Mouse (Mus musculus) lung, postnatal 10 days (tissue): ENCODE measurements around the gene Slc26a8.
"Not testable (repeated sequence)": the region's sequence is repeated elsewhere in the genome, so short reads cannot be mapped to it uniquely, and the experiment has no call there.

Experiments
- DNase-seq: peaks from one replicate; pipeline ENCODE4 v3.0.0; 2021

The Slc26a8 gene

GRCm38 (mm10) chr17:28689586-28690283 lies at the start of gene Slc26a8:
Gene Slc26a8, minus strand, starts transcription at chr17:28690233.
- no peak for DNase-seq

- DNase-seq, result no peak
Observed at GRCm38 (mm10) chr17:28739244-28739643, 49.2 kb upstream of the Slc26a8 start.

GRCm38 (mm10) chr17:28737973-28738372 lies 47.9 kb upstream of the Slc26a8 start:
- DNase-seq, result no peak

- DNase-seq, result no peak
Observed at GRCm38 (mm10) chr17:28736486-28736885, 46.5 kb upstream of the Slc26a8 start.

- no peak for DNase-seq
Observed at GRCm38 (mm10) chr17:28735317-28736105, 45.5 kb upstream of the Slc26a8 start.

GRCm38 (mm10) chr17:28727511-28727910 lies 37.5 kb upstream of the Slc26a8 start:
- not testable (repeated sequence) for DNase-seq

- DNase-seq, result no peak
Observed at GRCm38 (mm10) chr17:28725783-28726182, 35.8 kb upstream of the Slc26a8 start, which contains the start of gene AC170998.1. Gene AC170998.1, plus strand, starts transcription at chr17:28726083.

GRCm38 (mm10) chr17:28717535-28717934 lies 27.5 kb upstream of the Slc26a8 start:
- DNase-seq, result no peak

GRCm38 (mm10) chr17:28715832-28716548 lies 26.0 kb upstream of the Slc26a8 start:
- no peak for DNase-seq

GRCm38 (mm10) chr17:28714006-28714405 lies 24.0 kb upstream of the Slc26a8 start:
- no peak for DNase-seq

GRCm38 (mm10) chr17:28712305-28712704 lies 22.3 kb upstream of the Slc26a8 start:
- DNase-seq, result no peak

- no peak for DNase-seq
Observed at GRCm38 (mm10) chr17:28711237-28711636, 21.2 kb upstream of the Slc26a8 start.

GRCm38 (mm10) chr17:28710291-28710688 lies 20.3 kb upstream of the Slc26a8 start:
- DNase-seq, result no peak

GRCm38 (mm10) chr17:28709552-28710290 lies 19.7 kb upstream of the Slc26a8 start:
- no peak for DNase-seq

- no peak for DNase-seq
Observed at GRCm38 (mm10) chr17:28708989-28709388, 19.0 kb upstream of the Slc26a8 start.

GRCm38 (mm10) chr17:28707816-28708215 lies 17.8 kb upstream of the Slc26a8 start:
- DNase-seq, result no peak

- no peak for DNase-seq
Observed at GRCm38 (mm10) chr17:28707136-28707627, 17.1 kb upstream of the Slc26a8 start.

GRCm38 (mm10) chr17:28706697-28707096 lies 16.7 kb upstream of the Slc26a8 start:
- DNase-seq, result no peak

- peak; percentile 68 for DNase-seq
Observed at GRCm38 (mm10) chr17:28702646-28703045, 12.6 kb upstream of the Slc26a8 start.

- no peak for DNase-seq
Observed at GRCm38 (mm10) chr17:28701737-28702136, 11.7 kb upstream of the Slc26a8 start.

GRCm38 (mm10) chr17:28701171-28701570 lies 11.1 kb upstream of the Slc26a8 start:
- no peak for DNase-seq

GRCm38 (mm10) chr17:28699789-28700188 lies 9.8 kb upstream of the Slc26a8 start:
- no peak for DNase-seq

GRCm38 (mm10) chr17:28698672-28699071 lies 8.6 kb upstream of the Slc26a8 start:
- no peak for DNase-seq
